Mouse (Mus musculus) embryonic fibroblast, embryonic 13.5 days (primary cell): ENCODE results near the gene Thrb.

Experiments used
- CTCF ChIP-seq: IDR thresholded peaks from 2 replicates; pipeline ENCODE4 v1.5.1; 2011; ENCODE audit warnings: mild to moderate bottlenecking, control low read depth, low read length, moderate library complexity, borderline replicate concordance; ENCODE audit not compliant: insufficient read depth
- POLR2A ChIP-seq: IDR thresholded peaks from 2 replicates; pipeline ENCODE4 v1.6.1; 2011; ENCODE audit warnings: low read depth, mild to moderate bottlenecking, control low read depth, low read length, moderate library complexity

DNA sequence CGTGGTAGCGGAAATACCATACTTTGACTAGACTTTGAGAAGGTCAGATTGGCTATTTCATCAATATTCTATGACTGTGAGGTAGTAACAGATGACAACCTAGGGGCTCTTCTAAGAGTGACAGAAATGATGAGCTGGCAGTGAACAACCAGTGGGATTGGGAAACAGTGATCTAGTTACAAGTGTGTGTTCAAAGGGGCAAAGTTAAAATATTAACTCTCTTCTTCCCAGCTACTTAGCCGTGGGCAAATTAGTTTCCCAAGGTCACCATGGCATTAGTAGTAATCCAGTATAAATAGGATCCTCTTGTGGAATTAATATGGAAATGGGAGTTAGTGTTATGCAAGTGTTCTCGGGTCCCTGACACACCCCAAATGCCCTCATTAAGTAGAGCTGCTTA lies 35.5 kb downstream of the Thrb start:
- TF ChIP-seq POLR2A (no peak), CTCF (no peak)
